Mouse (Mus musculus) heart, postnatal 36 days (tissue): ENCODE results near the gene Pik3cb. TPM values are rescaled to one million over a fixed set of nuclear protein-coding genes. Genes with fewer than 3 reads are reported as not detected.
A peak's percentile ranks its signal among the peaks of the same experiment; 100 is the strongest.

Experiments used
- DNase-seq, 2 experiments: peaks; one replicate each; pipeline ENCODE4 v3.0.0; 2021 to 2022
- intact Hi-C: fragments of 180-260 bp; cut with DNase I; formaldehyde crosslinking; loops from one replicate; pipeline ENCODE4 v1.15.1; 2025
- total RNA-seq, 2 experiments: library from RNA; stranded (reverse); gene quantifications; 2 replicates each; pipeline ENCODE4 v1.2.3; 2021

Gene Pik3cb
- total RNA-seq, 2 experiments from 2014 or later: 10.8 to 11.6 TPM

DNA sequence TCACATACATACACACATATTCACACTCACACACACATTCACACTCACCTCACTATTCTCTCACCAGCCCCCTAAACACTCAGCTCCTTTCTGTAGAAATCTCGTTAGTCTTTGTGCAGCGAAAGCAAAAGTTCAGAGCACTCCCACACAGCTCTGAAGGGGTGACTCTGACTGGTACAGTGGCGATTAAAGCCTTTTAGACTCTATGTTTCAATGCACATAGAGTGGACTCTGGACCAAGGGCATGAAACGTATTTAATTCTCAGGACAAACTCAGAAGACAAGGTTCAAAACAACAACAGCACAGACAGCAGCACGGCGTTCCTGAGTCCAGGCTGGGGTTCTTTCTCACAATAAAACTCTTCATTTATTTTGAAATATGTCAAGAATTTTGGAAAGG, 122.7 kb downstream of the Pik3cb start:
- intact Hi-C loops: no loop called here
- no peak for DNase-seq

DNA sequence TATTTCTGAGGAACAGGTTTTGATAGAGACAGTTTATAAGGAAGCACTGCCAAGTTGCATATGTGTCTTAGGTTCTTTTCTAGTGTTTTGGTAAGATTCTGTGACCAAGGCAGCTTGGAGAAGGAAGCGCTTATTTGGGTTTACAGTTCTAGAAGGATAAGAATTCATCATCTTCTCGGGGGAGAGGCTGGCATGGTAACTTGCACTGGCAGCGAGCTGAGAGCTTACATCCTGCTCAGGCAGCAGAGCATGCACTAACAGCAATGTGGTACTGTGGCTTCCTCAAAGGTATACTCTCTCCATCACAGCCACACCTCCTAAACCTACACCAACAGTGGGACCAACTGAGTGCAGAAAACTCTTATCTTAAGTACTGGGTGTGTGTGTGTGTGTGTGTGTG, 123.7 kb downstream of the Pik3cb start:
- intact Hi-C loops: no loop called here
- DNase-seq: no peak

DNA sequence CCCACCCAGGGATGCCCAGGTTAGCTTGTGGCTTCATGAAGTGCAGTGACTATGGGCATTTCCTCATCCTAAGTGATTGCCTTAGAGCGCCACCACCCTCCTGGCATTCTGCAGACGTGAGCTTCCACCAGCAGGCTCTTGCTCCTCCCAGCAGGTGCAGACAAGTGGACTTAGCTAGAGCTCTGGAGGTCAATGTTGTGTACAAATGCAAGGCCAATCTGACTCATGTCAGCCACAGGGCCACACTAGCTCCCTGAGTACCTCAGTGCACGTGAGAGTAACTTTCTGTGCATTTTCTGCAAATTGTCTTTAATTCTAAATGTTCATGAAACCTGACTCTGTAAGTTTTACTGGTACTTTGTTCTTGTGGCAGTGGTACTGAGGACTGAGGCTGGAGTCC, 124.1 kb downstream of the Pik3cb start:
- intact Hi-C loops: no loop called here
- no peak for DNase-seq

DNA sequence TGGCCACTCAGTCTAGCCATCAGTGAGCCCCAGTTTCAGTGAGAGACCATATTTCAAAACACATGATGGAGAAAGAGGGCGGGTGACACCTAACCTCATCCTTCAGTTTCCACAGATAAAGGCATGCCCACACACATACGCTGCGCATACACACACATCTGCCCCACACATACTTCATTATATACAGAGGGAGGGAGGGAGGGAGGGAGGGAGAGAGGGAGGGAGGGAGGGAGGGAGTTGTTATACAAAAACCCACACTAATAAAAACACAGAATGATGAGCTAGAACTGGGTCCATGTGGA, 130.6 kb downstream of the Pik3cb start:
- DNase-seq: no peak
- intact Hi-C loops: no loop called here

DNA sequence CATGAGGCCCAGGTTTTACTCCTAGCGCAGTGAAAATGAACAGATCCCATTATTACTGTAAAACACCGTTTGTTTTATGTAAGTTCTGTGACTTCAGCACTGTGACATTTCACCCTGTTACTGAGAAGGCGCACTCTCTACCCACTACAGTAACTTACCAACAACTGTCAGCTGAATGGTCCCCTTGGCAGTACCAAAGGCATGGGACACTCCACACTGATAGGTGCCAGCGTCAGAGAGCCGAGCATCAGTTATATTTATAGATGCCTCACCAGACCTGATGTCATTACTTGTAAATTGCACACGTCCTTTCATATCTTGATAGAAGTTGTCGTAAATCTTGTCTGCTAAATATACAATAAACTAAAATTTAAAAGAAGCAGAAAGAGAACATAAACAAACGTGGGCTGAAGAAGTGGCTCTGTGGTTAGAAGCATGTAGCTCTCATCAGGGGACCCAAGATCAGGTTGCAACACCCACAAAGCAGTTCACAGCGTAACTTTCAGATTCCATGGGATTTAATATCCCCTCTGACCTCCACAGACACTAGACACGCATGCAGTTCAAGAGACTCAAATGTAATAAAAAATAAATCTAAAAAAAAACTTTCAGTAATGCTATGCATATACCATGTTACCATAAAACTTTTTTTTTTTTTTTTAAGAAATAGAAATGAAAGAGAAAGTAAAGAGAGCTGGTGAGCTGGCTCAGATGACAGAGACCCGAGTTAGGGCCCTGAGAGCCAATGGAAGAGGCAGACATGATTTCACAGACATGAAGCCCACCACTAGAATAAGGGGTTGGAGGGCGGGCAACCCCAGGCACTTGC, 131.1 kb downstream of the Pik3cb start:
- peak in 1 of 2 experiments; percentile 4 for DNase-seq
- intact Hi-C loops: no loop called here

DNA sequence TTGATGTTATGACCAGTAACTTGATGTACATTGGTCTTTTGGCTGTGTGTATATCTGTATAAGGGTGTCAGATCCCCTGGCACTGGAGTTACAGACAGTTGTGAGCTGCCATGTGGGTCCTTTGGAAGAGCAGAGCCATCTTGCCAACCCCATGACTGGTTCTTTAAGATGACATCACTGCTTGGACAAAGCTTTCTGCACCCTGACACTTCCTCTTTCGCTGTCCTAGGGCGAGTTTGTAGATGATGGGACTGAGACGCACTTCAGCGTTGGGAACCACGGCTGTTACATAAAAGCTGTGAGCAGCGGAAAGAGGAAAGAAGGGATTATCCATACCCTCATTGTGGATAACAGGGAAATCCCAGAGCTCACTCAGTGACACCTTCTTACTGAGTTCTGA, 139.1 kb downstream of the Pik3cb start:
- DNase-seq: no peak

DNA sequence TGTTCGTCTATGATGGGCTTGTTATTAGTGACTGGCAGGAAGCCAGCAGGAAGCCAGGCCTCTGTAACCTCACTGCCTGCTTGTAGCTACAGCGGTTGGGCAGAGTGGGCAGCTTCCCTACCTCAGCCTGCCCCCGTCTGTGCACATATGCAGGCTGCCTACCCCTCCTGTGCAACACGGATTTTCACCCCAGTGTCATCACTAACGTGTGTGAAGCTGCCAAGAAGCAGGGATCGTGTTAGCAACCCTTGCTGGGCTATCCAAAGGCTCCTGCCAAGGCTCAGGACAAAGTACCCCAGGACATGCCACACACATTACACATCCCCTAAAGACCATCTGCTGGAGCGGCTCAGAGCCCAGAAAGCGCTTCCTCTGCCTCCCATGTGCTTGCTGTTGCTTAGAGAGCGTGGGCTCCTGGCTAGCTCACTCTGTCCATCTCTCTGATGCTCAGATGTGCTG, 140.5 kb downstream of the Pik3cb start:
- DNase-seq: no peak
- intact Hi-C loops: no loop called here

More for the DNA sequence above, 139.1 kb downstream of the Pik3cb start:
- intact Hi-C loops: no loop called here

DNA sequence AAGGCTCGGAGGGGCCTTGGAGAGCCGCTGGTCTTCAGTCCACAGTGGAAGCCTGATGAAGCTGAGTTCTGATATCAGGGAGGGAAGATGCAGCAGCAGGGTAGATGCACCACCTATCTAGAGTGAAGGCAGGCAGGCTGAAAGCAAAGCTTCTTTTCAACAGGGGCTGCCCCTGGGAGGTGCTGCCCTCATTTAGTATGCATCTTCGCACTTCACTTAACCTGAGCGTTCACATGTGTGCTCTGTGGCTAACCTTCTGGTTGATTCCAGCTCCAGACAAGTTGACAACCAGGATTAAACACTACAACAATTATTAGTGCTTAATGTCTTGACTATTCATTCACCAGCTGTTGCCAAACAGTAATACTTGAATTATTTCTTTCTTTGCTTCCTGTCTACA, 146.3 kb downstream of the Pik3cb start:
- no peak for DNase-seq
- intact Hi-C loops: no loop called here

DNA sequence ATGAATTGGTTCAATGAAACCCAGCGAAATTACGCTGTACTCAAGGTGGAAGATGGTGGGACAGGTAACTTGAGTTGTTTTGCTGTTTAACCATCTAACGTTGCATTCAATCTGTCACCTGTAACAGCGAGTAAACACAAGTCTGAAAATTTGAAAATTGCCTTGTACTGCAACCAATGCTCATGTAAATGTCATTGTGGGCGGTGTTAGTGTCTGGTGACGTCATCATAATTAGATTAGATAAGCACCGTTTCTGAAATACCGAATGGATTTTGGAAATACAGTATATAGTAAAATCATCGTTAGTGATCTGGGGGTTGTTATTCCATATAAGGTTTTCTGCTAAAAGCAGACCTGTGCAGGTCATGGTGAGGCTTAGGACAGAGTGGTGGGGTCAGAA, 153.3 kb downstream of the Pik3cb start:
- intact Hi-C loops: loop anchor here (5.0 to 10.0 kb wide), 2 partner anchors 60 to 588 kb away; partner anchors contain the start of gene Dbr1
- DNase-seq: no peak

Other genes starting within 250 kb of the Pik3cb start
- gene 7420426K07Rik, start 237.5 kb downstream of the Pik3cb start, total RNA-seq: not detected
- not detected for gene Foxl2, start 185.3 kb downstream of the Pik3cb start, total RNA-seq
- gene Faim, start 154.2 kb downstream of the Pik3cb start, total RNA-seq: 1 to 10 TPM; 5.1 to 6.7 TPM
- gene Gm1123, start 104.9 kb downstream of the Pik3cb start, total RNA-seq: not detected
- gene Faiml, start 96.6 kb upstream of the Pik3cb start, total RNA-seq: not detected
- 1 to 10 TPM; 6.4 to 7.7 TPM for gene Cep70, start 102.7 kb upstream of the Pik3cb start, total RNA-seq
- gene Esyt3, start 217.9 kb upstream of the Pik3cb start, total RNA-seq: under 1 TPM; 0.30 to 0.69 TPM